Mouse (Mus musculus): ENCODE data around the gene Gpr160.

Gpr160 gene

DNA sequence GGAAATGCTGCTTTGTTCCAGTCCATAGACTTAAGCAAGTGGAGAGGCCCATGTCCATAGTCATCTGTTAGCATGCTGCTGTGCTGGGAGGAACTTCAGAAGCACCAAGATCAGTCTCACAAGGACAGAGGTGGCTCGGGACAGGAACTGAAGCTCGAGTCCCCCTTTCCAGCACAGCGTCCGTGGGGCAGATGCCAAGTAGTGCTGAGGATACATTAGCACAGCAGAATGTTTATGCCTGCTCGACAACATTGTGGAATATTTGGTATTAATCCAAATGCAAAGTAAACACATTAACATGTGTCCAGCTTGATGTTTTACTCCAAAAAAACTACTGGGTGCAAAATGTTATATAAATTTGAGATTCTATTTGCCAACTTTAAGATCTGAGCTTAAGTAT, 41.0 kb downstream of the Gpr160 start:
- DNase-seq (ENCODE audit: low read depth in 1 of 2, low spot score in 2 of 2) = no peak

DNA sequence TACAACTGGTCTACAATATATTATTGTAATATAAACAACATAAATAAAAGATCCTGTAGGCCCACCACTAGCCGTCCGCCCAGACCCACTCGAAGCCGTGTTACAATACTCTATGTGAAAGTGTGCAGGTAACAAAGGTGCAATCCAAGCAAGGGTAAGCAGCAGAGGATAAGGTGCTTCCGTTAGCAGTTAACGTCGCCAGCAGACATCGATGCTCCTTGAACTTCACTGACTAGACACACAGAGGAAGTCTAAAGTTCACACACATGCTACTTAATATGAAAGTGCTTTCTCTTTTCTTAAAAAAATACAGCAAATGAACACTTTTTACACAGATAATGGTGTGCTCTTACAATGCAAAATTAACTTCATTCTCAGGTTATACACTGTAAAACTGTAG, 43.7 kb downstream of the Gpr160 start:
- DNase-seq (ENCODE audit: low read depth in 1 of 2, low spot score in 2 of 2) = no peak

DNA sequence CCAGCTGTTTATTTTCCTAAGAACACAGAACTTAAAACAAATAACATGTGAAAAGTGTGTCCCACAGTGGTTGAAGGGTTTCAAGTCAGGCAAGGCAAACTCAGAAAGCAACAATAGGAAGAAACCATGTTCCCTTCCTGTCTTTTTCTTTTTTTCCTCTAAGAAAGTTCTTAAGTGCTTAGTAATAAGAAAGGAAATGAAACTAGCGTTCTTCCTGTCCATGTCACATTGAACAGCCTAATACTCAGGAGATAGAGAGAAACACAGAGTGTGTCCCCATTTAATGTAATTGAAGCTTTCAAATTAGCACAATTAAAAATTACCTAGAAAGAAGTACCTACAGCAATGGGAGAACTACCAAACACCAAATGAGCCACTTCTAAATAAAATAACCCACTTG, 48.9 kb downstream of the Gpr160 start:
- no peak for DNase-seq (ENCODE audit: low read depth in 1 of 2, low spot score in 2 of 2)

DNA sequence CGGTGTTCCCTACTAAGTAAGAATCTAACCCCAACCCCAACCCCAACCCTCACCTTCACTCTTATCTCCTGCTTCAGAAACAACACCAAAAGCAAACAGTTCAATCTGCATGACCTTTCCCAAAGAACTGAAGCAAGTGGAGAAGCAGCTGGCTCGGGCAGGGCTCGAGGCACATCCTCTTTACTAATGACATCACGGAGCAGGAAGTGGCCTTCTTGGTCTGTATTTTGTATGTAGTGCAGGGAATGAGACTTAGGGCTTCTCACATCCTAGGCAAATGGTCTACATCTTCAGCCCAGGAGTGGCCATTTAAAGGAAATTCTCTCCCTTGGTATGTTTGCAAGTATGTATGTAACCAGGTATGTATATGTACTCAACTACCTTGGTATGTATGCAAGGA, 61.4 kb downstream of the Gpr160 start:
- DNase-seq (ENCODE audit: low read depth in 1 of 2, low spot score in 2 of 2) = no peak

DNA sequence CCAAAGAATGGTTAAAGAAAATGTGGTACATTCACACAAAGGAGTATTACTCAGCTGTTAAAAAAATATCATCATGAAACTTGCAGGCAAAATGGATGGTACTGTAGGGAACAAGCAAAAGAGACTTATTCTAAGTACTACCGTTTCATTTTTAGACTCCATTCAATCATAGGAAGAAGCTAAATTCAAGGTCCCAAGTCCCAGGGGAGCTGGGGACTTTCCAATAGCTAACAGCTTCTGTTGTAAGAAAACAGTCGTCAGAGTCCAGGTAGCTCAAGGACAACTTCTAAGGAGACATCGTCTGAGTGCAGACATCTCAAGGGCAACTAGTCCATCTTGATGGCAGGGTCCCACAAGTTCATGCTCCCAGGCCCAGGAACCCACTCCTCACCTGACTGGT, 71.9 kb downstream of the Gpr160 start:
- no peak for DNase-seq (ENCODE audit: low read depth in 1 of 2, low spot score in 2 of 2)

GRCm38 (mm10) chr3:30929828-30930227, 74.1 kb downstream of the Gpr160 start:
- no peak for DNase-seq (ENCODE audit: low read depth in 1 of 2, low spot score in 2 of 2)

- DNase-seq (ENCODE audit: low read depth in 1 of 2, low spot score in 2 of 2) = no peak
These were observed 78.6 kb downstream of the Gpr160 start for GRCm38 (mm10) chr3:30934384-30934783.
